26 mouse cellular contexts compared by ENCODE assay signal in genomic region chr7:30924071-30924470, GRCm38 (mm10). TPM values are rescaled to one million over a fixed set of nuclear protein-coding genes. Genes with fewer than 3 reads are reported as not detected.
A peak's percentile ranks its signal among the peaks of the same experiment; 100 is the strongest.
DNase-seq lines count a peak whose midpoint lies in the region; ATAC-seq and TF ChIP-seq lines count a peak whose summit lies in the region.
"Had no signal": no experiment of that assay in that cellular context is flagged by ENCODE, and none has a peak within 500 bp of the region (broad histone marks: within the 10 kb centered on the region; RNA-seq: fewer than 3 reads in every experiment).

No protein-coding gene starts in this region.

- no peaks in the 10 kb centered on the region for H3K36me3 ChIP-seq in heart, embryonic 10.5 days
- H3K36me3 ChIP-seq in liver, adult 2 months (ENCODE audit: control insufficient read depth, insufficient read depth, low read length): no peaks in the 10 kb centered on the region
- no peaks in the 10 kb centered on the region for H3K36me3 ChIP-seq in liver, embryonic 12.5 days
- H3K36me3 ChIP-seq: G1E had no signal

- DNase-seq in heart, adult 11 months: peak; percentile 89
- DNase-seq in heart, postnatal 36 days: no peak
- peak; percentile 12 to 14 for DNase-seq in heart, adult 18-20 months
- DNase-seq in heart, postnatal 14 days: no peak
- DNase-seq in heart, embryonic 10.5 days (ENCODE audit: low spot score): peak; percentile 70
- no peak for DNase-seq in heart, postnatal 10 days
- DNase-seq in liver, adult 2 months (ENCODE audit: extremely low read depth, low read depth, low spot score): peak; percentile 51
- DNase-seq: adrenal gland, adult 2 months; adrenal gland, adult 8-10 months; adrenal gland, postnatal 10 days; adrenal gland, postnatal 14 days; adrenal gland, postnatal 25 days; adrenal gland, postnatal 36 days; B cell, adult 2 months; cerebellum, adult 11 months; cerebellum, adult 11-12 months had no signal

- H3K27ac ChIP-seq in heart, embryonic 10.5 days: no peak overlapping the region
- no peak overlapping the region for H3K27ac ChIP-seq in liver, adult 2 months (replicated peaks; ENCODE audit: insufficient read depth, low read depth, low read length)
- no peak overlapping the region for H3K27ac ChIP-seq in liver, embryonic 12.5 days

- H3K9ac ChIP-seq in liver, adult 2 months (ENCODE audit: low read depth, low read length): no peak overlapping the region
- H3K9ac ChIP-seq in liver, embryonic 12.5 days: no peak overlapping the region

- TF ChIP-seq CTCF in liver, adult 2 months (IDR thresholded peaks at IDR 0.05; ENCODE audit: low read depth, low read length): no peak

- H3K79me2 ChIP-seq in liver, adult 2 months (ENCODE audit: control insufficient read depth, insufficient read depth, low read length): no peaks in the 10 kb centered on the region

- no peak overlapping the region for H3K4me3 ChIP-seq in heart, embryonic 10.5 days
- H3K4me3 ChIP-seq in liver, adult 2 months (ENCODE audit: insufficient read depth, low read depth, low read length): no peak overlapping the region
- H3K4me3 ChIP-seq in liver, embryonic 12.5 days: no peak overlapping the region

- peaks cover 5% of the 10 kb centered on the region; the same call in 1 of the 2 replicates for H3K27me3 ChIP-seq in heart, embryonic 10.5 days (ENCODE audit: insufficient read depth, poor library complexity, severe bottlenecking)
- no peaks in the 10 kb centered on the region for H3K27me3 ChIP-seq in liver, adult 2 months (ENCODE audit: control insufficient read depth, insufficient read depth, low read length)
- peaks cover 7% of the 10 kb centered on the region; the same call in 1 of the 2 replicates for H3K27me3 ChIP-seq in liver, embryonic 12.5 days (replicated peaks)
- H3K27me3 ChIP-seq: CH12.LX, Patski had no signal

- H3K4me1 ChIP-seq in heart, embryonic 10.5 days: no peaks in the 10 kb centered on the region
- H3K4me1 ChIP-seq in liver, adult 2 months (ENCODE audit: control insufficient read depth, insufficient read depth, low read length): no peaks in the 10 kb centered on the region
- H3K4me1 ChIP-seq in liver, embryonic 12.5 days: no peaks in the 10 kb centered on the region

- no peaks in the 10 kb centered on the region for H3K9me3 ChIP-seq in heart, embryonic 10.5 days
- H3K9me3 ChIP-seq in liver, embryonic 12.5 days (replicated peaks): no peaks in the 10 kb centered on the region
- H3K9me3 ChIP-seq: G1E had no signal

- intact Hi-C loops in heart, postnatal 36 days (cut with DNase I): no loop called here
- intact Hi-C loops in heart, postnatal 14 days (cut with DNase I): no loop called here
- intact Hi-C loops in heart, postnatal 10 days (cut with DNase I): no loop called here

- no peak overlapping the region for H3K4me2 ChIP-seq in liver, embryonic 12.5 days

- ATAC-seq in liver, embryonic 12.5 days: no peak
- ATAC-seq: activated CD4-positive, CD25-positive, alpha-beta regulatory T cell, adult 4 months; CD4-positive, CD25-positive, alpha-beta regulatory T cell, adult 4 months; Patski had no signal

- 59% methylated on average over 3 of the region's 3 CpGs for WGBS in heart, embryonic 10.5 days
- whole genome bisulfite sequencing in liver, adult 2 months: 21% methylated on average over 3 of the region's 3 CpGs
- 40% methylated on average over 3 of the region's 3 CpGs for WGBS in liver, embryonic 12.5 days (ENCODE audit: insufficient replicate concordance)

- TF ChIP-seq POLR2A in liver, adult 2 months (IDR thresholded peaks at IDR 0.05; ENCODE audit: extremely low read depth, insufficient read depth, low read length): no peak

RNA-seq across cellular contexts. Expression of gene Hamp2, which starts 0.4 kb away (rescaled TPM):
- 1 to 10 TPM; 2.9 to 4.6 TPM for total RNA-seq in heart, postnatal 36 days (2021)
- 1 to 10 TPM; 5.6 to 7.0 TPM for total RNA-seq in heart, adult 18-20 months (2021)
- total RNA-seq in heart, postnatal 14 days (2021): 1 to 10 TPM; 1.9 to 5.4 TPM
- polyA plus RNA-seq in heart, embryonic 10.5 days (2016; fragmentation: Nextera tagmentation; extraction: Ambion mirVana): not detected in 2 replicates
- total RNA-seq in heart, postnatal 10 days (2021): 1 to 10 TPM; 1.5 to 4.1 TPM
- 445 and 548 TPM in 2 replicates for total RNA-seq in liver, adult 2 months (2014; rRNA removed)
- polyA plus RNA-seq in liver, adult 2 months (2012; rRNA removed): 6,798 and 9,385 TPM in 2 replicates
- polyA plus RNA-seq in liver, embryonic 12.5 days (2016; fragmentation: Nextera tagmentation; extraction: Ambion mirVana): not detected in 2 replicates
- total RNA-seq: CH12.LX, ES-E14, G1E, MEL had no signal
- polyA plus RNA-seq: activated CD4-positive, CD25-positive, alpha-beta regulatory T cell, adult 4 months; brain, embryonic 14.5 days; C2C12; CD4-positive, CD25-positive, alpha-beta regulatory T cell, adult 4 months; G1E; Patski had no signal

RNA-seq across cellular contexts. Expression of gene Mag, which starts 9.4 kb away (rescaled TPM):
- not detected for total RNA-seq in heart, postnatal 36 days (2021)
- total RNA-seq in heart, adult 18-20 months (2021): under 1 TPM in 1 of 2 experiments, not detected in 1; 0.15 TPM
- under 1 TPM; 0.15 to 0.22 TPM for total RNA-seq in heart, postnatal 14 days (2021)
- 0.30 and 0.38 TPM in 2 replicates for polyA plus RNA-seq in heart, embryonic 10.5 days (2016; fragmentation: Nextera tagmentation; extraction: Ambion mirVana)
- total RNA-seq in heart, postnatal 10 days (2021): under 1 TPM in 1 of 2 experiments, not detected in 1; 0.48 TPM
- 0.07 and 0.09 TPM in 2 replicates for total RNA-seq in liver, adult 2 months (2014; rRNA removed)
- polyA plus RNA-seq in liver, adult 2 months (2012; rRNA removed): 0.20 and 0.37 TPM in 2 replicates
- polyA plus RNA-seq in liver, embryonic 12.5 days (2016; fragmentation: Nextera tagmentation; extraction: Ambion mirVana): 0.13 and 0.20 TPM in 2 replicates
- total RNA-seq: G1E, MEL had no signal
- polyA plus RNA-seq: activated CD4-positive, CD25-positive, alpha-beta regulatory T cell, adult 4 months; CD4-positive, CD25-positive, alpha-beta regulatory T cell, adult 4 months; G1E; Patski had no signal

RNA-seq across cellular contexts. Expression of gene Hamp, which starts 19.8 kb away (rescaled TPM):
- total RNA-seq in heart, postnatal 36 days (2021): 10 to 100 TPM; 20.2 to 36.3 TPM
- total RNA-seq in heart, adult 18-20 months (2021): 10 to 100 TPM; 12.3 to 17.5 TPM
- 10 to 100 TPM in 1 of 2 experiments, 1 to 10 TPM in 1; 5.1 to 28.3 TPM for total RNA-seq in heart, postnatal 14 days (2021)
- not detected in 2 replicates for polyA plus RNA-seq in heart, embryonic 10.5 days (2016; fragmentation: Nextera tagmentation; extraction: Ambion mirVana)
- 1 to 10 TPM; 5.2 to 6.6 TPM for total RNA-seq in heart, postnatal 10 days (2021)
- 1,191 and 3,227 TPM in 2 replicates for total RNA-seq in liver, adult 2 months (2014; rRNA removed)
- polyA plus RNA-seq in liver, adult 2 months (2012; rRNA removed): 8,217 and 12,671 TPM in 2 replicates
- 0.38 TPM in 1 of 2 replicates, not detected in the other for polyA plus RNA-seq in liver, embryonic 12.5 days (2016; fragmentation: Nextera tagmentation; extraction: Ambion mirVana)
- total RNA-seq: CH12.LX, ES-E14, G1E, MEL had no signal
- polyA plus RNA-seq: activated CD4-positive, CD25-positive, alpha-beta regulatory T cell, adult 4 months; brain, embryonic 14.5 days; C2C12; CD4-positive, CD25-positive, alpha-beta regulatory T cell, adult 4 months; G1E; Patski had no signal

RNA-seq across cellular contexts. Expression of gene Usf2, which starts 32.5 kb away (rescaled TPM):
- total RNA-seq in heart, postnatal 36 days (2021): 100 to 1,000 TPM; 107 to 112 TPM
- 100 to 1,000 TPM in 1 of 2 experiments, 10 to 100 TPM in 1; 99.4 to 112 TPM for total RNA-seq in heart, adult 18-20 months (2021)
- total RNA-seq in heart, postnatal 14 days (2021): 100 to 1,000 TPM in 1 of 2 experiments, 10 to 100 TPM in 1; 90.2 to 103 TPM
- 15.0 and 26.9 TPM in 2 replicates for polyA plus RNA-seq in heart, embryonic 10.5 days (2016; fragmentation: Nextera tagmentation; extraction: Ambion mirVana)
- 100 to 1,000 TPM in 1 of 2 experiments, 10 to 100 TPM in 1; 98.7 to 109 TPM for total RNA-seq in heart, postnatal 10 days (2021)
- 40.5 and 55.1 TPM in 2 replicates for total RNA-seq in liver, adult 2 months (2014; rRNA removed)
- 160 and 161 TPM in 2 replicates for polyA plus RNA-seq in liver, adult 2 months (2012; rRNA removed)
- polyA plus RNA-seq in liver, embryonic 12.5 days (2016; fragmentation: Nextera tagmentation; extraction: Ambion mirVana): 13.9 and 18.1 TPM in 2 replicates

RNA-seq across cellular contexts. Expression of gene Cd22, which starts 43.9 kb away (rescaled TPM):
- 1 to 10 TPM in 1 of 2 experiments, under 1 TPM in 1; 0.46 to 1.7 TPM for total RNA-seq in heart, postnatal 36 days (2021)
- total RNA-seq in heart, adult 18-20 months (2021): 1 to 10 TPM in 1 of 2 experiments, under 1 TPM in 1; 0.35 to 6.6 TPM
- total RNA-seq in heart, postnatal 14 days (2021): under 1 TPM; 0.39 to 0.43 TPM
- polyA plus RNA-seq in heart, embryonic 10.5 days (2016; fragmentation: Nextera tagmentation; extraction: Ambion mirVana): not detected in 2 replicates
- 1 to 10 TPM; 1.1 to 1.4 TPM for total RNA-seq in heart, postnatal 10 days (2021)
- 0.74 and 1.8 TPM in 2 replicates for total RNA-seq in liver, adult 2 months (2014; rRNA removed)
- polyA plus RNA-seq in liver, adult 2 months (2012; rRNA removed): 1.4 and 3.7 TPM in 2 replicates
- polyA plus RNA-seq in liver, embryonic 12.5 days (2016; fragmentation: Nextera tagmentation; extraction: Ambion mirVana): 0.21 and 0.38 TPM in 2 replicates
- total RNA-seq: MEL had no signal
- polyA plus RNA-seq: G1E, Patski had no signal

Comparison
In these comparisons a context has a peak if more than half of its experiments do, and no peak if none do; other contexts are left out.
1. DNase-seq: peak in heart, adult 11 months (single experiment), heart, adult 18-20 months (2 of 2), heart, embryonic 10.5 days (single experiment) and liver, adult 2 months (single experiment); none in heart, postnatal 36 days (0 of 2), heart, postnatal 14 days (0 of 2) and heart, postnatal 10 days (0 of 2).
2. RNA of gene Hamp2, which starts 0.4 kb away (total RNA-seq): 445 to 548 TPM in liver, adult 2 months; 5.6 to 7.0 TPM in heart, adult 18-20 months, 1.9 to 5.4 TPM in heart, postnatal 14 days, 2.9 to 4.6 TPM in heart, postnatal 36 days and 1.5 to 4.1 TPM in heart, postnatal 10 days; every median in the first group is over 10 times any median in the second.
3. RNA of gene Hamp, which starts 19.8 kb away (total RNA-seq): 1,191 to 3,227 TPM in liver, adult 2 months; 20.2 to 36.3 TPM in heart, postnatal 36 days, 5.1 to 28.3 TPM in heart, postnatal 14 days, 12.3 to 17.5 TPM in heart, adult 18-20 months and 5.2 to 6.6 TPM in heart, postnatal 10 days; every median in the first group is over 10 times any median in the second.